Mouse (Mus musculus): ENCODE data around the gene Tbx19. TPM values are rescaled to one million over a fixed set of nuclear protein-coding genes. Genes with fewer than 3 reads are reported as not detected.

Tbx19 gene
- polyA plus RNA-seq, 1 experiment, result not detected

DNA sequence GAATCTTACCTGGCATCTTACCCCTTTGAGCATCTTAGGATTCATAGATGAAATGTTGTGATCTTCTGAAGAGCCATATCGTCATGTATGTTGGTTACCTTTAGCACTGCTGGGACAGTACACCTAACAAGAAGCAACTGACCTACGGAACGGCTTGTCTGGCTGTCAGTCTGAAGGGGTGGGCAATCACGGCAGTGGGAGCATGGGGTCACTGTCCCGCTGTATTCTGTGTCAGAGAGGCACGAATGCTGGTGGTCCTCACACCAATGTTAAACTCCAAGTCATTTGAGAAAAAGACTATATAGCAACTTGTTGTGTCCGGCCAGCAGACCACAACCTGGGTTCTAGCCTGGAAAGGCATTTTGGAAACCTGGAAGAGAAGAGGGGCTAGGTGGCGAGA is 10.7 kb upstream of the Tbx19 start:
- no peaks in the 10 kb centered on the region for H3K4me1 ChIP-seq (ENCODE audit: control insufficient read depth, insufficient read depth, low read length)
- H3K27ac ChIP-seq (ENCODE audit: insufficient read depth, low read depth, low read length), result no peak overlapping the region
- TF ChIP-seq CTCF (IDR thresholded peaks at IDR 0.05; ENCODE audit: insufficient read depth, low read depth, low read length) (no peak), POLR2A (IDR thresholded peaks at IDR 0.05; ENCODE audit: insufficient read depth, low read depth, low read length) (no peak)
- no peak overlapping the region for H3K4me3 ChIP-seq (ENCODE audit: insufficient read depth, low read depth, low read length)
- WGBS, result 83% methylated on average over 8 of the region's 8 CpGs

DNA sequence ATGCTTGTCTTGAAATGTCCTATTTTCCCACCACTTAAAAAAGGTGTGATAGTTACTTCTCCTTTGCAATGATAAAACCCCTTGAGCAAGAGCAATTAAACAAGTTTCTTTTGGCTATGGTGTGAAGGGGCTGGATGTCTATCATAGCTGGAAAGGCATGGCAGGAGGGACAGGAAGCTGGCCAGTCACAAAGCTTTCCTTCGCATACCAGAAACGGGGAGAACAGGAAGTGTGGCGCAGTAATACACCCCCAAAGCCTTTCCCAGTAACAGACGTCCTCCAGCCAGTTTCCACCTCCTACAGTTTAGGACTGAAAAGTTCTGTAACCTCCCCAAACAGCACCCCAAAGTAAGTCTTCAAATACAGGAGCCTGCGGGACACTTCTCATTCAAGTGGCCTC is 9.6 kb upstream of the Tbx19 start:
- WGBS, result 83% methylated on average over 5 of the region's 5 CpGs
- no peak overlapping the region for H3K4me3 ChIP-seq (ENCODE audit: insufficient read depth, low read depth, low read length)

DNA sequence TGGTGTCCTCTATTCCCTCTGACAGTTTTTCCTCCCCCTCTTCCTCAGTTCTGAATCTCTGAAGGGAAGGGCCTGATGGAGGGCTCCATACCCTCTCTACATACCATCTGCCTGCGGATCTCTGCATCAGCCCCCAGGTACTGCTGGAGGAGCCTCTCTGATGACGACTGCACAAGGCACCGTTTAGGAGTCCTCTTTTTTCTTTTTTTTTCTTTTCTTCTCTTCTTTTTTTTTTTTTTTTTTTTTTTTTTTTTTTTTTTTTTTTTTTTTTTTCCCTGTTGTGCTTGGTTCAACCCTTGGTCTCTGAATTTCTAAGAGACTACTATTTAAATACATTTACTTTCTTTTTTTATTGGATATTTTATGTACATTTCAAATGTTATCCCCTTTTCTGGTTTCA is 8.9 kb upstream of the Tbx19 start:
- no peaks in the 10 kb centered on the region for H3K4me1 ChIP-seq (ENCODE audit: control insufficient read depth, insufficient read depth, low read length)
- H3K27ac ChIP-seq (ENCODE audit: insufficient read depth, low read depth, low read length), result no peak overlapping the region
- H3K4me3 ChIP-seq (ENCODE audit: insufficient read depth, low read depth, low read length), result no peak overlapping the region
- WGBS, result 82% methylated on average over 3 of the region's 3 CpGs
- TF ChIP-seq CTCF (IDR thresholded peaks at IDR 0.05; ENCODE audit: insufficient read depth, low read depth, low read length) (no peak), POLR2A (IDR thresholded peaks at IDR 0.05; ENCODE audit: insufficient read depth, low read depth, low read length) (no peak)

More for the DNA sequence above, 9.6 kb upstream of the Tbx19 start:
- no peak overlapping the region for H3K27ac ChIP-seq (ENCODE audit: insufficient read depth, low read depth, low read length)
- TF ChIP-seq CTCF (IDR thresholded peaks at IDR 0.05; ENCODE audit: insufficient read depth, low read depth, low read length) (no peak), POLR2A (IDR thresholded peaks at IDR 0.05; ENCODE audit: insufficient read depth, low read depth, low read length) (no peak)
- no peaks in the 10 kb centered on the region for H3K4me1 ChIP-seq (ENCODE audit: control insufficient read depth, insufficient read depth, low read length)

DNA sequence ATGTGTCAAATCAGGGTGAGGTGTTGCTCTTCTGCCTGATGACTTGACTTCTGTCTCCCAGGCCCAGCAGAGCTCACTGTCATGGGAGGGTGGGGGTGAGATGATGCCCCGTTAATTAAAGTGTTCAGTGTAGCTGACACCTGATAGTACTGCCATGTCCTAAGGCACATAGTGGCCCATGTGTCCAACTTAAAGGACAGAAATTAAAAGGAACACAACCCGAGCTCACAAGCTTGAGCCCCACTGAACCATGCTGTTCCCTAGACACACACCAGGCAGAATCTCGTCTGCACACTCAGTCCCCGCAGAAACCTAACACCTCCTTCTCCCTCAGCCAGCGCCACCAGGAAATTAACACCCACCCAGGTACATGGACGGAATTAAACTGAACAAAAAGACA is 4.3 kb upstream of the Tbx19 start:
- no peak overlapping the region for H3K4me3 ChIP-seq (ENCODE audit: insufficient read depth, low read depth, low read length)
- WGBS, result 74% methylated on average over 6 of the region's 6 CpGs
- no peak overlapping the region for H3K27ac ChIP-seq (ENCODE audit: insufficient read depth, low read depth, low read length)
- TF ChIP-seq CTCF (IDR thresholded peaks at IDR 0.05; ENCODE audit: insufficient read depth, low read depth, low read length) (no peak), POLR2A (IDR thresholded peaks at IDR 0.05; ENCODE audit: insufficient read depth, low read depth, low read length) (no peak)
- no peaks in the 10 kb centered on the region for H3K4me1 ChIP-seq (ENCODE audit: control insufficient read depth, insufficient read depth, low read length)

DNA sequence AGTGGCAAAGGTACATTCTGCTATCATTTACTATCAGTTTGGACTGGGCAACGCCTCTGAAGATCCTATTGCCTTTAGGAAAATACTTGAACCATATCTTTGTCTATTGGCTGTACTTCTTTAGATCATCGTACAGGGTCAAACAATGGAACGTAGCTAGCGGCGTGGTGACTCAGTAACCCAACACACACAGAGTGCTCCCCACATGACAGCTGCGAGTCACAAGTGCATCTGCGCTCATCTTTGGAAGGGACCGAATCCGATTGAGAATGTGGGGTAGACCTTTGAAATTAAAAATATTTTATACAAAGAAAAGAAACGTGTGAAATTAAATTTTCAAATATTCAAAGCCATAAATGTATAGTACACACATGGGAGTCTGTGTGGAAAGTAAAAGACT is 1.7 kb downstream of the Tbx19 start:
- Histone ChIP-seq H3K4me3 (ENCODE audit: insufficient read depth, low read depth, low read length) (no peak overlapping the region), H3K4me1 (ENCODE audit: control insufficient read depth, insufficient read depth, low read length) (no peaks in the 10 kb centered on the region), H3K27ac (ENCODE audit: insufficient read depth, low read depth, low read length) (no peak overlapping the region)
- 78% methylated on average over 10 of the region's 10 CpGs for WGBS
- no peak for TF ChIP-seq CTCF (IDR thresholded peaks at IDR 0.05; ENCODE audit: insufficient read depth, low read depth, low read length)
- no peak for TF ChIP-seq POLR2A (IDR thresholded peaks at IDR 0.05; ENCODE audit: insufficient read depth, low read depth, low read length)

DNA sequence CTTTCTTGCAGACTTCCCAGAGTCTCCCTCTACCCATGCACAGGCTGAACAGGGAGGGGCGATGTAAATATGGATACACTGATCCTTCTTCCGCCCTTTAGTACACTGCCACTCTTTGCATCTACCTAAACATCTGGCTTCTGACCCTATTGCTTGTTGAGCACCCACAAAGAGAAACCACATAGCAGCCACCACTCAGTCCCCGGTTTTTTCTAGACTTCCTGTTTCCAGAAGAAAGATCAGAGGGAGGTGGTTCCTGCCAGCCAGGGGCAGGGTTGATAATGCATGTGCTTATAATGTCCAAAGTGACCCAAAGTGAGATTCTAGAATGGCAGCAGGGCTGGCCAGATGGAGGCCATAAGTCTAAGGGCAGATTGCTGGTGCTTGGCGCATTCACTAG is 6.4 kb downstream of the Tbx19 start:
- TF ChIP-seq POLR2A (IDR thresholded peaks at IDR 0.05; ENCODE audit: insufficient read depth, low read depth, low read length), result no peak
- no peak for TF ChIP-seq CTCF (IDR thresholded peaks at IDR 0.05; ENCODE audit: insufficient read depth, low read depth, low read length)
- Histone ChIP-seq H3K4me3 (ENCODE audit: insufficient read depth, low read depth, low read length) (no peak overlapping the region), H3K27ac (ENCODE audit: insufficient read depth, low read depth, low read length) (no peak overlapping the region), H3K4me1 (ENCODE audit: control insufficient read depth, insufficient read depth, low read length) (no peaks in the 10 kb centered on the region)
- WGBS, result 92% methylated on average over 4 of the region's 4 CpGs

DNA sequence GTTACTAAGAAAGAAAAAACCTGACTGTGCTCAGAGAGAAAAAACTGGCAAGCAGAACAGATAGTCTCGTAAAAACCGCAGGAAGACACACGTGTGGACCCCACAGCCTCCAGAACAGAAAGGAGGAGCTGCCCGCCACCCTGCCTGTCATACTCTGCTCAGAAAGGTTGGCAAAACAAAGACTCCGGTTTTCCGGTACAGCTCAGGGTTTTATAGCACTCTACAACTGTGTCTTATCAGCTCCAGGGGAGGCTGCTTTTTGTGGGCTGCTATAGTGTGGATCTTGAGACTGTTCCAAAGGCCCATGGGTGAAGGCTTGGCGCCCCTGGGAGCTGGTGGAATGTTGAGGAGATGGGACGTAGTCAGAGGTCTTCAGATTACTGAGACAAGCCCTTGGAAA is 9.4 kb downstream of the Tbx19 start:
- TF ChIP-seq CTCF (IDR thresholded peaks at IDR 0.05; ENCODE audit: insufficient read depth, low read depth, low read length) (no peak), POLR2A (IDR thresholded peaks at IDR 0.05; ENCODE audit: insufficient read depth, low read depth, low read length) (no peak)
- Histone ChIP-seq H3K4me3 (ENCODE audit: insufficient read depth, low read depth, low read length) (no peak overlapping the region), H3K27ac (ENCODE audit: insufficient read depth, low read depth, low read length) (no peak overlapping the region), H3K4me1 (ENCODE audit: control insufficient read depth, insufficient read depth, low read length) (no peaks in the 10 kb centered on the region)
- WGBS, result 76% methylated on average over 8 of the region's 8 CpGs

DNA sequence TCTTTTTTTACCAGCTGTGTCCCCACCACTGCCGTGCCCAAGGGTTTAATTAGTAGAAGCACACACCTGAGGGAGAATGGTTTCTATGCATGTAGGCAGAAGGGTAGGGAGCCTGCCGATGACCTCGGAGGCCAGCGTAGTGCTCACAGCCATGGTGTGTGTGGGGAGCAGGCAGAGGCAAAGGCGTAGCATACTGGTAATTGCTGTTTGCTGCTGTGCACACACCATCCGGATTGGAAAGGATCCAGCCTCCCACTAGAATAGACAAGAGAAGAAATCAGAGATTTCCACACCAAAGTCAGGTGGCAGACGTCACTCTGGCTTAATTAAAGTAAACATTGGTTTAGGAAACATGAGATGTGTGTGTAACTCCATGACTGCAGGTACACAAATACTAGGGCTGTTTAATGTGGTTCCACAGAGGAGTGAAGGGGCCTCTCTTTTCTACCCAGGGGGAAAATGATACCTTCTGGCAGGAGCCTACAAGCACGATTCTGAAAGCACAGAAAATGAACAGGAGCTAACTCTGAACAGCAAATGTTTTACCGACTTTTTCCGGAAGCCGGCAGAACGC is 18.1 kb downstream of the Tbx19 start:
- 67% methylated on average over 12 of the region's 12 CpGs for WGBS
- H3K4me1 ChIP-seq (ENCODE audit: control insufficient read depth, insufficient read depth, low read length), result no peaks in the 10 kb centered on the region; the same call in 1 of the 2 replicates
- TF ChIP-seq CTCF (IDR thresholded peaks at IDR 0.05; ENCODE audit: insufficient read depth, low read depth, low read length) (no peak), POLR2A (IDR thresholded peaks at IDR 0.05; ENCODE audit: insufficient read depth, low read depth, low read length) (no peak)
- no peak overlapping the region for H3K4me3 ChIP-seq (ENCODE audit: insufficient read depth, low read depth, low read length)
- H3K27ac ChIP-seq (ENCODE audit: insufficient read depth, low read depth, low read length), result no peak overlapping the region

DNA sequence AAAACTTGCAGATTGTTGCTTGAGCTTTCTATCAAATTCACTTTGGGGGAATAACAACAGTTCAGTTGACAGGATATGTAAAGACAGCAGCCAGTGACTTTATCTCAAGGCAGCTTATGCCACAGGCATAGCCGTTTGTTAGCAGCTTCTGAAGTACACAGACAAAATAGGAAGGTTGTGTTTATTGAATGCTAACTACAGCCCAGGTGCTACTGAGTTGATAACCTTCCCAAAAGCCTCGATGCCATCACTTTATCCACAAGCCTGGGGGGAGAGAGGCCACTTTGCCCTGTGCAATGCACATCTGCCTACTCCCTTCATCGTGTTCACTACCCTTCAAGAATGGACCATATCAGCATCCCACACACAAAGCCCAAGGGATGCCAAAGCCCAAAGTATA is 20.3 kb downstream of the Tbx19 start:
- WGBS, result 84% methylated on average over 3 of the region's 3 CpGs

DNA sequence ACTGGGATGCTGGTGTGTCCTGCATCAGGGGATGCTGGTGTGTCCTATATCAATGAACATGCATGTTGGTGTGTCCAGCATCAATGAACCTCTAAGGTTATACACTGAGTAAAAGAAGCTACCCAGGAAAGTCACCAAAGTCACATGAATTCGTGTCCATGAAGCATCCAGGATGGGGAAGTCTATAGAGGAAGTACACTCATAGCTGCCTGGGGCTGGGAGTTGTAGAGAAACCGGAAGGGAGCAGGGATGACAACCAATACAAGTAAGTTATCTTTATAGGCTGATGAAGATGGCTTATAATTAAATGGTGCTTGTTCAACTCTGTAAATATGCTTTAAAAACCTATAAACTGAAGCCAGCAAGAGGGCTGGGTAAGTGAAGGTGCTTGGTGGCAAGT is 26.7 kb downstream of the Tbx19 start:
- no peak overlapping the region for H3K27ac ChIP-seq (ENCODE audit: insufficient read depth, low read depth, low read length)
- WGBS, result 62% methylated on average over 2 of the region's 2 CpGs
- TF ChIP-seq POLR2A (IDR thresholded peaks at IDR 0.05; ENCODE audit: insufficient read depth, low read depth, low read length) (no peak), CTCF (IDR thresholded peaks at IDR 0.05; ENCODE audit: insufficient read depth, low read depth, low read length) (no peak)
- no peak overlapping the region for H3K4me3 ChIP-seq (ENCODE audit: insufficient read depth, low read depth, low read length)
- H3K4me1 ChIP-seq (ENCODE audit: control insufficient read depth, insufficient read depth, low read length), result no peaks in the 10 kb centered on the region

More for the DNA sequence above, 20.3 kb downstream of the Tbx19 start:
- Histone ChIP-seq H3K4me1 (ENCODE audit: control insufficient read depth, insufficient read depth, low read length) (no peaks in the 10 kb centered on the region; the same call in 1 of the 2 replicates), H3K4me3 (ENCODE audit: insufficient read depth, low read depth, low read length) (no peak overlapping the region), H3K27ac (ENCODE audit: insufficient read depth, low read depth, low read length) (no peak overlapping the region)
- TF ChIP-seq CTCF (IDR thresholded peaks at IDR 0.05; ENCODE audit: insufficient read depth, low read depth, low read length) (no peak), POLR2A (IDR thresholded peaks at IDR 0.05; ENCODE audit: insufficient read depth, low read depth, low read length) (no peak)
